Mouse (Mus musculus): ENCODE results near the gene Stx18.
A peak's percentile ranks its signal among the peaks of the same experiment; 100 is the strongest.

The Stx18 gene

DNA sequence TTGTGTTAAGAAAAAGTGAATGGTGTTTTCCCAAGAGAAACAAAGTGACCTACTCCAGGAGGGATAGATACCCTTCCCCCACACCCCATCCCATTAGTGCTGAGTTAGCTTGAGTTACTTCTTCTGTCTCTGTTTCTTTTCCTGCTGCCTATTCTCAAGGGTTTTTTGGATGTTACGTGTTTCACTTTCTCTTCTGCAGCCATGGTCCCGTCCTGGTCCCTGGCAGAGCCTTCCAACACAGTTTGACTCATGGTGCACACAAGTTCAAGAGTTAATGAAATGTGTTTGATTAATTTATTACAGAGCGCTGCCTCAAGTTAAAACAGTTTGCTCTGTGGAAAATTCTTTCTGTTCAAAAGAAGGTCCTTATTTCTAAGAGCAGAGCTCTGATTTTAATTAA lies 44.0 kb downstream of the Stx18 start:
- peak; percentile 24 for DNase-seq

DNA sequence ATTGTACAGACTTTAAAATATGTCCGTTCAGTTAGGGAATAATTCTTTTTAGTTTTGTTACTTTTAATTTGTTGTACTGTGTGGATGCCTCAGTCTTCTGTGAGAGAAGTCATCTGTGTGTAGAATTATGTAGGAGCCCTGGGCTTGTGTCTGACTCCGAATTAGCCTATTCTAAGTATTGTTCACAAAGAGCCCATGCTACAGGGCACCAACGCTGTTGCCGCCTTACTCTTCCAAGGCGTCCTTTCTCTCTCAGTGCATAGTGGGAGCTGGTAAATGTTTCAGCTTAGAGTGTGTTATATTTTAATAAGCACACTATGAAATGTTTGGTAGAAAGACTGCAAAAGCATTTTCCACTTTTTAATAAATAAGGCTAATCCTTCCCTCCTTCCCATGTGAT lies 44.8 kb downstream of the Stx18 start:
- DNase-seq, result no peak

DNA sequence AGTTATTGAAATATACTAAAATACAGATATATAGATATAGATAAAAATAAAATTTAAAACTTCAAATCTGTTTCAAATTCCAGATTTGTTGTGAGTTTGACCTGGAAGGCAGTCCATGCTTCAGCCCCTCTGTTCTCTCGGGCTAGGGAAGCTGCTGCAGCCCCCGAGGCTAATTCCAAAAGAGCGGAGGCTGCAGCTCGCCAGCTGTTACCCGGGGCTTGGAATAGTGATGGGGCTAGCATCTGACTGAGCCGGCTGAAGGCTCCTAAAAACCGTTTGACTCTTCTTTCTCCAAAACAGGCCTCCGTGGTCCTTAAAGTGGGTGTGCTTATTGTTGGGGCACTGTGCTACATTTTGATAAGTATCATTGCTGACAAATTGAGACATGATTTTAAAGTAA lies 46.1 kb downstream of the Stx18 start:
- DNase-seq, result no peak

DNA sequence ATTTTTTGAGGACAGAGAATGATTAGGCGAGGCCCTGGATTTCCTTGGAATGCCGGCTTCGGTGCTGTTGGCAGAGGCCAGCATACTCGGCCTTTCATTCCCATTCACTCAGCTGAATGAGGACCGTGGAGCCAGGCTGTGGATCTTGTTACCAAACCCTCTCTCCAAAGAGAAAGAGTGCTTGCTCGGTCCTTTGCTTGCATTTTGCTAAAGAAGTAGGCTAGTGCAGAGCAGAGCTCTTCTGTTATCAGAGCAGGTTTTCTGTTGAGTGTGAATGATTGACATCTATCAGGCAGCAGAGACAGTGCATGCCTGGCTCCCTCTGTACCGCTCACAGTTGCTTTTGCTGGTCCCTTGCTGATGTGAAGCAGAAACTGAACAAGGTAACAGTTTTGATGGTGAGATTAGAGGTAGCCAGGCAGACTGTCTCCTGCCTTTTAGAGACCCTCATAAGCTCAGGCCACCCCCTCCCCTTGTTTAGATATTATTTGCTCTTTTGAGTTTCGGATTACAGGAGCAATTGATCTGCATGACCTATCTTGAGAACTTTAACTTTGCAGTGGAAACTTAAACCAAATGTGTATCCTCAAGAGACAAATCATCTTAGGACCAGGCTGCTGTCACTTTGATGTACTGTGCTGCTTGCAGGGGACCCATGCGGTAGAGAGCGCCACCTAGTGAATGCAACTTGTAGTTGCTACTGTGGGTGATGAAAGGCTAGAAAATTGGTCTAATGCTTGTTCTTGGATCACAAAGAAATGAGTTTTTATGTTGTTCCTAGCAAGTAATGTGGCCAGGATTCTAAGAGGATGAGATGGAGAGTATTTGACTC lies 47.2 kb downstream of the Stx18 start:
- peak; percentile 36 for DNase-seq

DNA sequence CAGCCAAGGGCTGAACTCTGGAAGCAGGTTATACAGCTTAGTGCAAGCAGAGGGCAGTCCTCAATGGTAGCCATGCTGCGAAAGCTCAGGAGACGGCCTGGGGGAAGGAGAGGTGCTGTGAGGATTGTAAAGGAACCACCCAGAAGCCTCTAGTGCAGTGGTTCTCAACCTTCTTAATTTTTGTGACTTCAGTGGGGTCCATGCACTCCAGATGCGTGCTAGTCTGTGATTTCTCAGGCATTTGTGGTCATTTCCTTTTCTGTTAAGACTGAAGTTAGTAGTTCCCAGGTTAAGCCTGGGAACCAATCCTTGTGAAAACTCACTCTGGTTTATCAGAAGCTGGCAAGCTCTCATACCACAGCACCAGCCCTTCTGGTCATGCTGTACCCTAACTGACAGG lies 51.6 kb downstream of the Stx18 start:
- no peak for DNase-seq

DNA sequence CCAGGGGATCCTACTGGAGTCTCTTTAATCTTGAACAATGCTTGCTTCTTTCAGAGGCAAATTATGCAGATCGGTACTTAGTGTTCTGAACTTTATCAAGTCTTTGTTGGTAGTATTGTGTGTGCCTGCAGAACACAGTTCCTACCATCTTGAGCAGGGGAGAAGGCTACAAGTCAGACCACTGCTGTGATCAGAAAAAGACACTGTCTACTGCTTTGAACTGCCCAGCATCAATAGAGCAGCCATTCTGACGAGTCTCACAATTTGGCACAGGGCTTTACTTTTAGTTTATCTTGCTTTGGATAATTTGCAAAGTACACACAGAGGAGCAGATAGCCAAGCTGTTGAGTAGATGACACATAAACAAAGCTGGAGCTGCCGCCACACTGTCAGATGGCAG lies 52.0 kb downstream of the Stx18 start:
- no peak for DNase-seq

DNA sequence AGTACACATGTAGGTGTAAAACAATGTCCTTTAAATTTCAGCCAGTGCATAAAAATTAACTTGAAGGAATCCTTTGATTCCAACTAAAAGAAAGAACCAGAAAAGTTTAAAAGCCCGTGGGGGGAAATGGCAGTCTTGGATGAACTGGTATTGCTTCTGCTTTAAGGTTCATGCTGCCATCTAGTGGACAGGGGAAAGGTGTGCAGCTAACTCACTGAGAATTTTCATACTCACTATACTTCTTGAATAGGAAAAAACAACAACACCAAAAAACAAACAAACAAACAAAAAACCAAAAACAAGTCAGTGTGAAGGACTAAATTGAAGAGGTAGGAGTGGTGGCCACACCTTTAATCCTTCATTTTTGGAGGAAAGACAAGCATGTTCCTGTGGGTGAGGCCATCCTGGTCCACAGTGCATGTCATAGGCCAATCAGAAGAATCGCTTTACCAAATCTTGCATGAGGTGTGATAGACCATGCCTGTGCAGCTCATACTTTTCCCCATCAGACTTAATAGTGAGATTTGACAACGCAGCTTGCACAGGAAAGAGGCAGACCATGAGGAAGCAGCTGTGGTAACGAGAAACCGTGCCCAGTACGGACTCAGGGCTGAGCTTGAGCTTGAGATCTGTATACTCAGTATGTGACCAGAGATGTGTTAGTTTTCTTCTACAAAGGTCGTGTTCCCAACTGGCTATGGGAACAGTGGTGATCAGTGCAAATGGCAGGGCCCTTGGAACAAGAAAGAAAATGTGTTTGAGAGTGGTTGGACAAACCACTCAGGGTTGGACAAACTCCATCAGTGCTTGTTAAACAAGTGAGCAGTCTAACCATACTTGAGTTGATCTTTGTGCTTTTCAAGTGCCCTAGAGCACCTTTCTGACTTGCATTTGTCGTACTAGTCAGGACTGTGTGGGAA lies 52.8 kb downstream of the Stx18 start:
- DNase-seq, result no peak

DNA sequence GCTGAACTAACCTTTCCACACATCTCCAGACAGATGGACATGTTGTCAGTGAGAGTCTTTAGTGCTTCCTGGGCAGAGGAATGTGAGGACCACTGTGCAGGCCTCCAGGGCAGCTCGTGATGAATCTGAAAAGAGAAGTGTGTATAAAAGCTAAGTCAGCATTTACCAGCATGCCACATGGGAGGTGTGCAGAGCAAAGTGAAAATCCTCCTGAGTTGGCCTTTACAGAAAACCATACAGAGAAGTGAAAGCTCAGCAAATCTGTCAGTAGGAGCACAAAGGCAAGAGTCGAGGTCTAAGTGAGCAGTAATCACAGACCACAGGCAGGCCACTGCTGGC lies 53.4 kb downstream of the Stx18 start:
- no peak for DNase-seq

DNA sequence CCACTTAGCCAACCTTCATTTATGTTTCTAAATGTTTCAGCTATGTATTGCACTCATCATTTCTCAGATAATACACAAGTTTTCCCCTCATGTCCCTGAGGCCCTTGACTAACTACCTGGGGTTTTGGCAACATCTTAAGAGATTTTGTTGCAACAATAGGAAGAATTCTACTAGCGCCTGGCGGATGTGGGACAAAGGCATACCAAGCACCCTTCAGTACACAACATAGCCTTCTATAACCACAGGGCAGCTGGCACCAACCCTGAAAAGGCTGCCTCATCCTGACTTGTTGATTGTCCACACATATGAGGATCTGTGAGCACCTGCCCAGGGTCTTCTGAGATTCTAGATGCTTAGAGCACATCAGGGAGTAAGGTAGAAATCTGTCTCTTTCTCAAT lies 55.8 kb downstream of the Stx18 start:
- DNase-seq, result no peak

DNA sequence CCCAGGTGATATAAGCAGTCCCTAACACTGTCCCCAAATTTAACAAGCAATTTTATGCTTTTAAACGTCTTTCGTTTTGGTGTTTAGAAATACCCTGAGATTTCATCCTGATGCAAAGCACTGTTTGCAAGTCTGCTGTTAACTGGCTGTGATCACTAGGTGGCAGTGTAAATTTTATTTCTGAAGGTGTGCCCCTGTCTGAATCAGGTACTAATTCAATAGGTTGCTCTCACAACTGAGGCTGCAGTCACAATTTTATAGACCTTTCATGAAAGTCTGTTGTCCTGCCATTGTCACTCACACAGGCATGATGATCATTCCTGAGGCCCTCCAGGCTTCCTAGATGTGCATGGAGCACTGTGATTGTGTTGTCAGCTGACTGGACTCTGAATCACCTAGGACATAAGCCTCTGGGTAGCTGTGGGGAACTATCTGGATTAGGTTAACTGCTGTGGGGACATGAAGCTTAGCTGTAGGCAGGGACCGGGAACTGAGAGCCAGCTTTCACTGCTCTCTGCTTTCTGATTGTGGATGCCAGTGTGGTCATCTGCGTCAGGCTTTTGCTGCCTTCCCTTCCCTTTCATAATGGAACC lies 59.1 kb downstream of the Stx18 start:
- no peak for DNase-seq

DNA sequence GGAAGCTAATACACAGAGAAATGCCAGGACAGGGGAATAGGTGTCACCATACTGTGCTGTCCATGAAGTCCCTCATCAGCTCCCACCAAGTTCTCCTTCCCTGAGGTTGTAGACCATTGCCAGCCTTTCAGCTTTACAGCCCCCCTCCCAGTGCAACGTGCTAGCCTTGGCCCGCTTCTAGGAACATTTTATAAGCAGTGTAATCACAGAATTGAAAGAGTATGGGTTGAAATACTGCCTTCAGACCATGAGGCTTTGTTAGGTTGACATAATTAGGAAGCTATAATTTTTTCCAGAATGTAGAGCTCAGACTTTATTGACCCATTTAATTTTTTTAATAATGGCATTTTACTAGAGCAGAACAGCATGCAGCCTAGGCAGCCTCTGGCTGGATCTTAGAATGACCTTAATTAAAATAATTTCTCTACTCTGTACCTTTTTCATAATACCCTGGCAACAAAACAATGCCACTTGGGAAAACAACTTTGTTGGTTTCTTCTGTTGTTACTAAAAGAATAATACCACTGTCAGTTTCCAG lies 60.7 kb downstream of the Stx18 start:
- no peak for DNase-seq

DNA sequence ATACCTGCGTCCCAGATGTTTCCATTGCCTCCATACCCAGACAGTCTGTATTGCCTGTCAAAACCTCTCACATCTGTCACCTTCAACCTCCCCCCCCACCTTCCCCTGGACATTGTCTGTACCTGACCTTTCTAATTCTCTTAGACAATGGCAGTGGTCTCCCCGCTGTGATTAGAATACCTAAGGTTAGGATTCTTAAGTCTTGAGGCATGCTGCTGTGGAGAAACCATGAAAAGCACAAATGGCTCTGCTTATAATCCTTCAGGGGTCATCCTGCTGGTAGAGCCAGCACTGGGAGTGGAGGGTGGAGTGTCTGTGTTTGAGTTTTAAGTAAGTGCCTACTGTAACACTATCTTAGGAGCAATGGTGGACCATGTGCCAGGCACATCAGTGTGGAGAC lies 64.4 kb downstream of the Stx18 start:
- DNase-seq, result no peak

DNA sequence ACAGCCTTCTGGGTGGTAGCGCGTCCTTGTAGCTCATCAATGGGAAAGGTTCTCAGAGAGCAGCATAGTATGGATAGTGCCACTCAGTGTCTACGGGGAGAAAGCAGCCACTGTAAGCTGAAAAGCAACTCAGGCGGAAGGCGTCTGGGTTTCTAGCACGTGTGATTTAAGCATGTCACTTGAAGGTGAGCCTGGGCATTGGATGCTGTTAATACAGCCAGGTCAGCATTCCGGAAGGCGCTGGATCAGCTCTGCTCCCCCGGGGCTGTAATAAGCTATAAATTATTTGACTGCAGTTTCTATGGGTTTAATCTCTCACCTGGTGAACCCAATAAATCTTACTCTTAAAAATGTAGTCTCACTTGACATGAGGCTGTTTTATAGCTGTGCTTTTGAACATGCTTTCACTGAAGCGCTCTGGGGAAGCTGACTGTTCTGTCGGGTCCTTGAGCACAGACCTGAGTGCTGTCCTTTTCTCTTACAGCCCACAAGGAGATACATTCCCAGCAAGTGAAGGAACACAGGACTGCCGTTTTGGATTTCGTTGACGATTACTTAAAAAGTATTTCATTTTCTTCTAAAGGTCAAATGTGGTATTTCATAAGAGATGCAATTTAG lies 67.6 kb downstream of the Stx18 start:
- DNase-seq, result no peak

DNA sequence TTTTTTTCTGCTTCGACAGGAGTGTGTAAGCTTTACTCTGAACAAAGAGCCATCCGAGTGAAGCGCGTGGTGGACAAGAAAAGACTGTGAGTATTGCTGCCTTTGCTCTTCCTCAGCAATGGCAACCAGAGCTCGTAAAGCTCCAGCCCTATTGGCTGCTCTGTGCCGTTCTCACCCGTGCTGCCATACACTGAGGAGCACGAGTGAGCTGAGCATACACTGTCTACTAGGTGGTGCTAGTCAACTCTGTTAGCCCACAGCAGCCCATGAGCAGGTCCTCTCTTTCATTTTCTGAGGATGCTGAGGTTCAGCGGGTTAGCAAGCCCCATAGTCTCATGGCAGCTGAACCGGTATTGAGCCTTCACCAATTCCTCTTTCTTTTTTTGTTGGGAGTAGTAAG lies 68.3 kb downstream of the Stx18 start:
- no peak for DNase-seq

DNA sequence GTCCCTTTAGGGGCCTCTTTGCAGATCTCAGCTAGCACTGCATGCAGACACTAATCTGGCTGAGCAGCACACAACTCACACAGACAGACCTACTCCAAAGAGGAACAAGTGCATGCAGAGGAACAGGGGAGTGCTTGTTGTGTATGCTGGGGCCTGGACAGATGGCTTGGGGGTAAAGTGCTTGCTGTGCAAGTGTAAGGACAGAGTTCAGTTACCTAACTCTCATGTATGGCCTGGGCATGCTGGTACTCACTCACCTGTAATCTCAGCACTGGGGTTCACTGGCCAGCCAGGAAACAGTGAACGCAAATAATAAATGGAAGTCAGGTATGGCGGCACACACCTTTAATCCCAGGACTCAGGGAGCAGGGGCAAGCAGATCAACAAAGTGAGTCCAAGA lies 76.0 kb downstream of the Stx18 start:
- DNase-seq, result no peak

DNA sequence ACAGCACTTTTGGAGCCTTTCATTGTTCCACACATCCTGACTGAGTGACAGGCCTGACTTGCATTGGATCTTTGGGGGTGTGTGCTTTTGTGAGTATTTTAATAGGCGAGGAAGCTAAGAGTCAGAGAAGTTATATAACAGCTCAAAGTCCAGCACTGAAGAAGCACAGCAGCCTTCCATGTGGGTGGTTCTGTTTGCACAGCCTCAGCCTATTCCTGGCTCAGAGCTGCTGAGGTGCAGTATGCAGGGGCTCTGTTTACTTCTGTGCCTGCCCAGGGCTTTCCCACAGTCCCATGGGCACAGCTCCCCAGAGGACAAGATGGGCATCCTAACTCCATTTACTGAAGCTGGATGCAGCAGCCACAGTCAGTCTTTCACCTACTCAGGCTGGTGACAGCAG lies 78.5 kb downstream of the Stx18 start:
- peak; percentile 76 for DNase-seq

DNA sequence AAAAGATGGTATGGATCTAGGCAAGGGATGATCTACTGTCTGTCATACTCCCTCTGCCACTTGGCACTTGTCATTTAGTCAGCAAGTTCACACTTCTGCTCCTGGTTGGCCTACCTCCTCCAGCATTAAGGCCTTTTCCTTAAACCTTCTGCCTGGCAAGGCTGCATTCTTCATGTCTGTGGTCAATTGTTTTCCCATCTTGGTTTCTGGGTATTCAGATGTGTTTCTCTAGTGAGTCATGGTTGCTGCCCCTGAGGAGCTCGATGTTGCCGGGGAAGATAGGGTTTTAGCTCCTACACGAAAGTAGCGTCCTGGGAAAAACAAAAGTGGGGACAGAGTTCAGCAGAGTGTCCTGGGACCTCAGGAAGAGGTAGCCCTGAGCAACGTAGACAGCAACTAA lies 80.7 kb downstream of the Stx18 start:
- no peak for DNase-seq

DNA sequence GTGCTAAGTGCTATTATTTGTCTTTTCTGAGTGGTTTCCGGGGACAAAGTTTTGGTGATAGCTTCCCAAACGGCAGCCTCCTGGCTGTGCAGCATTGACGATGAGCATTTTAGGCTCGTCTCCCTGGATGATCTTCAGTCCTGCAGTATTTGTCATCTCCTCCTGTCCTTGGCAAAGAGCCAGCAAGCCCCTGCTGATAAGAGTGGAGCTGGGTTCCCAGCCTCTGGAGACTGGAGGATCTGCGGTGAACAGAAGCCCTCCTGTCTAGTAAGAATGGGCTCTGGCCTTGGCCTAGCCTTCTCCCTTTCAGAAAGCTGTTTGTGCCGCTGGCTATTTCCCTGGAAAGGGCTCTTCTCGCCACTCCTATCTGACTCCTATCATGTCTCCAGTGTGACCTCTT lies 83.2 kb downstream of the Stx18 start:
- DNase-seq, result no peak

DNA sequence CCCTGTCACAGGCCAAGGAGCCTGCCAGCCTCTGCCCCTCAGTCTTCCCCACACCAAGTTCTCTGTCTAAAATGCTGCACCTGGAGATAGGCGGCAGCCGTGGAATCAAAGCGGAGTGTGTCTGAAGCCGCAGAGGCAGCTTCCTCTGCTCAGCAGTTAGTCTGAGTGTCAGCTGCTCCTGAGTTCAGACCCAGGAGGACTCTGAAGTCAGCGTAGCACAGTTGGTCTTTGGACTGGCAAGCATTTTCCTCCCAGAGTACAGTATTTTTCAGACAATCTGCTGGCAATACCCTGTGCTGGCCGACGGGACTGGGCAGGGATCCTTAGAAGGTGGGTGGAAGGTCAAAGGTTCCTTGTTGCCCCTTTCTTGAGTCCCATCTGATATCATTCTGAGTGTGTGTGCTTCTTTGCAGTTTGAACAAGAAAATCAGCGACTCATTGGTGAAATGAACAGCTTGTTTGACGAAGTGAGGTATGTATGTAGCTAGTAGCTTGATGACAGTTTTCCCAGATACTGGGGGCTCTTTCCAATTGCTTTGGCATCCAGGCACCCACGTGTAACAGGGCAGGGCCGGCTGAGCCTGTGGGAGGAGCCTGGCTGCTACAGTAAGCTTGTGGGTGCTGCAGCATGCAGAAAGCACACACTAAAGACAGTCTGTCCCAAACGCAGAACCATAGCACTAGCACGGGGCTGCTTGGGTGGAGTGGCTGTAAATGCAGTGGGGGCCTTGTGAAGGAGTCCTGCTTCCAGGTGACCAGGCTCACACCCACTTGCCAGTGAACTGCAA lies 88.2 kb downstream of the Stx18 start:
- peak; percentile 72 for DNase-seq

DNA sequence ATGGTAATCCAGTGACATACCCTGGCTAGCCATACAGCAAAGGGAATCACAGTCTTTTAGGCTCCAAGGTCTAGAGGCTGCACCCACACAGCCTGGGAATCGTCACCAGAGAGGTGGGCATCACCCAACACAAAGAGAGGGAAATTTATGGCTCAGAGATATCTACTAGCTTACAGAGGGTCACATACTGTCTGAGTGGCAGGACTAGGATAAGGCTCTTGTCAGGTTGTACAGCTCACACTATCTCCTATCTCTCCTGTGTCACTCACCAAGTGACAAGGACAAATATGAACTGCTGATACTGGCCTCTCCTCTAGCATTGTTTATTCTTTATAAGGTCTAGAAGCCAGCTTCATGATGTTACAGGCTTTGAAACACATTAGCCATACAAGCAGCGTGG lies 90.8 kb downstream of the Stx18 start:
- no peak for DNase-seq

DNA sequence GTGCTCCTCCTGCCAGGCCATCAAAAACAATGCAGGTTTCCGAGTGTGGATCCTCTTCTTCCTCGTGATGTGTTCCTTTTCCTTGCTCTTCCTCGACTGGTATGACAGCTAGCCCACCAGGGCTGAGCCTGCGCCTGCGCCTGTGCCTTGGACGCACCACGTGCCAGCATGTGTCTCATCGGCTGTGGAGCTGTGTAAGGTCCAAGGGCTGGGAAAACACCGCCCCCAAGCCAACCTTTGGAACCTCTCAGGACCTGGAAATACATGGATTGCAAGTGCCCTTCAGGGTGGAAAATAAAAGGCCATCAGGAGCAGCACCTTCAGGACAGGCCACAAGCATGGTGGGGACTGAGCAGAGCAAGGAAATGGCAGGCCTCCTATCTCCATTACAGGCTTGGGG lies 97.7 kb downstream of the Stx18 start:
- DNase-seq, result peak; percentile 83

DNA sequence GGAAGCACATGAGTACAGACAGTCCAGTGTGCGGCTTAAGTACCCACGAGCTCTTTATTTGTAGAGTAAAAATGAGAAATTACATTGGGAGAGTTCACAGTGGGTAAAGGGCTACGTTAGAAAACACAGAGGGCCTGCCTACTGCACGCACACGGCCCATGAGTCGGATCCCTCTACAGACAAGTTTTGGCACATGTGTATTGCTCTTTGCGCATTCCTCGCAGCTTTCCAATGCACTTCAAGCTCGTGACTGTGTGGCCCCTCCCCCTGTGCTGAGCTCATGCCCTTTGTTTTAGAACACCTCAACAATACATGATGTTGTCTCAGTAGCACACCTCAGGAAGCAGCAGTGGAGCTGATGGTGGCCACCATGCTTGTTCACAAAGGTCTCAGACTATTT lies 98.6 kb downstream of the Stx18 start:
- DNase-seq, result no peak
